Mouse (Mus musculus) liver, adult (tissue): ENCODE data around the gene Rbfox3.

Experiments used
- GATA4 ChIP-seq: IDR thresholded peaks from 2 replicates; pipeline ENCODE4 v1.6.1; 2014; ENCODE audit warnings: mild to moderate bottlenecking, low read length; ENCODE audit not compliant: insufficient replicate concordance

Rbfox3 gene

GRCm38 (mm10) chr11:118714601-118715524 lies 196.5 kb downstream of the Rbfox3 start:
- TF ChIP-seq GATA4: no peak

GRCm38 (mm10) chr11:118712761-118713160 lies 198.6 kb downstream of the Rbfox3 start:
- no peak for TF ChIP-seq GATA4

- TF ChIP-seq GATA4: no peak
These were observed 199.3 kb downstream of the Rbfox3 start for GRCm38 (mm10) chr11:118712058-118712457.

- no peak for TF ChIP-seq GATA4
These were observed 201.4 kb downstream of the Rbfox3 start for GRCm38 (mm10) chr11:118710035-118710434.

- TF ChIP-seq GATA4: no peak
These were observed 215.0 kb downstream of the Rbfox3 start for GRCm38 (mm10) chr11:118696226-118696930.

GRCm38 (mm10) chr11:118693276-118693675 lies 218.1 kb downstream of the Rbfox3 start:
- no peak for TF ChIP-seq GATA4

GRCm38 (mm10) chr11:118690262-118690661 lies 221.1 kb downstream of the Rbfox3 start:
- TF ChIP-seq GATA4: no peak

- TF ChIP-seq GATA4: no peak
These were observed 226.0 kb downstream of the Rbfox3 start for GRCm38 (mm10) chr11:118685397-118685796.

- no peak for TF ChIP-seq GATA4
These were observed 226.7 kb downstream of the Rbfox3 start for GRCm38 (mm10) chr11:118684665-118685064.

- no peak for TF ChIP-seq GATA4
These were observed 230.7 kb downstream of the Rbfox3 start for GRCm38 (mm10) chr11:118680699-118681098.

- TF ChIP-seq GATA4: no peak
These were observed 231.5 kb downstream of the Rbfox3 start for GRCm38 (mm10) chr11:118679736-118680410.

GRCm38 (mm10) chr11:118678515-118679104 lies 232.8 kb downstream of the Rbfox3 start:
- no peak for TF ChIP-seq GATA4

GRCm38 (mm10) chr11:118677277-118677676 lies 234.1 kb downstream of the Rbfox3 start:
- TF ChIP-seq GATA4: no peak

- no peak for TF ChIP-seq GATA4
These were observed 235.0 kb downstream of the Rbfox3 start for GRCm38 (mm10) chr11:118676364-118676763.

GRCm38 (mm10) chr11:118671958-118672357 lies 239.4 kb downstream of the Rbfox3 start:
- no peak for TF ChIP-seq GATA4

GRCm38 (mm10) chr11:118671216-118671615 lies 240.2 kb downstream of the Rbfox3 start:
- TF ChIP-seq GATA4: no peak

GRCm38 (mm10) chr11:118669820-118670219 lies 241.6 kb downstream of the Rbfox3 start:
- no peak for TF ChIP-seq GATA4
